Mouse (Mus musculus) cerebellum, adult 11 months (tissue): ENCODE data around the gene Emg1.
"Not testable (repeated sequence)": the region's sequence is repeated elsewhere in the genome, so short reads cannot be mapped to it uniquely, and the experiment has no call there.

Source experiments
- DNase-seq: peaks from one replicate; pipeline ENCODE4 v3.0.0; 2022

Gene Emg1

GRCm38 (mm10) chr6:124706061-124706627 is 5.8 kb downstream of the Emg1 start:
- DNase-seq, result no peak

GRCm38 (mm10) chr6:124704417-124704816 is 7.6 kb downstream of the Emg1 start:
- no peak for DNase-seq

- DNase-seq, result no peak
These were observed 8.2 kb downstream of the Emg1 start for GRCm38 (mm10) chr6:124703789-124704188.

- DNase-seq, result peak; percentile 57
These were observed 9.2 kb downstream of the Emg1 start for GRCm38 (mm10) chr6:124702784-124703103.

- no peak for DNase-seq
These were observed 9.7 kb downstream of the Emg1 start for GRCm38 (mm10) chr6:124702102-124702783.

- DNase-seq, result no peak
These were observed 10.6 kb downstream of the Emg1 start for GRCm38 (mm10) chr6:124701338-124701737.

- no peak for DNase-seq
These were observed 11.9 kb downstream of the Emg1 start for GRCm38 (mm10) chr6:124699962-124700610.

- DNase-seq, result no peak
These were observed 12.6 kb downstream of the Emg1 start for GRCm38 (mm10) chr6:124699366-124699765.

- DNase-seq, result no peak
These were observed 13.2 kb downstream of the Emg1 start for GRCm38 (mm10) chr6:124698751-124699150.

- no peak for DNase-seq
These were observed 15.4 kb downstream of the Emg1 start for GRCm38 (mm10) chr6:124696441-124697150.

GRCm38 (mm10) chr6:124694166-124694955 is 17.6 kb downstream of the Emg1 start:
- peak; percentile 59 for DNase-seq

- no peak for DNase-seq
These were observed 18.6 kb downstream of the Emg1 start for GRCm38 (mm10) chr6:124693243-124693981.

GRCm38 (mm10) chr6:124690517-124690916 is 21.5 kb downstream of the Emg1 start:
- no peak for DNase-seq

- no peak for DNase-seq
These were observed 23.0 kb downstream of the Emg1 start for GRCm38 (mm10) chr6:124689011-124689410.

GRCm38 (mm10) chr6:124688151-124688758 is 23.7 kb downstream of the Emg1 start:
- no peak for DNase-seq

GRCm38 (mm10) chr6:124686644-124687043 is 25.3 kb downstream of the Emg1 start:
- DNase-seq, result not testable (repeated sequence)

GRCm38 (mm10) chr6:124685606-124686386 is 26.2 kb downstream of the Emg1 start:
- no peak for DNase-seq

GRCm38 (mm10) chr6:124683591-124684417 is 28.2 kb downstream of the Emg1 start:
- DNase-seq, result no peak

GRCm38 (mm10) chr6:124682291-124682690 is 29.7 kb downstream of the Emg1 start:
- DNase-seq, result not testable (repeated sequence)

GRCm38 (mm10) chr6:124679486-124679885 is 32.5 kb downstream of the Emg1 start:
- DNase-seq, result no peak
